Mouse (Mus musculus) testis, adult 2 months (tissue): ENCODE measurements at regions not wholly inside any gene's neighbourhood (a gene's known extent, or its start where the extent isn't known, plus 50 kb on each side); places are given as distances from the start of the nearest gene placed in this dataset.
A peak's percentile ranks its signal among the peaks of the same experiment; 100 is the strongest.

Experiments used
- H3K27ac ChIP-seq: fragments of 200-500 bp; 2 replicates; pipeline ENCODE4 v1.5.1; 2012; ENCODE audit warnings: low read depth, low read length; ENCODE audit not compliant: control insufficient read depth, insufficient read depth
- H3K27me3 ChIP-seq: fragments of 200-500 bp; 2 replicates; pipeline ENCODE4 v1.6.1; 2012; ENCODE audit warnings: mild to moderate bottlenecking, low read length, moderate library complexity; ENCODE audit not compliant: control insufficient read depth, insufficient read depth
- H3K36me3 ChIP-seq: fragments of 200-500 bp; 2 replicates; pipeline ENCODE4 v1.6.1; 2012; ENCODE audit warnings: mild to moderate bottlenecking, low read length; ENCODE audit not compliant: control insufficient read depth, insufficient read depth
- H3K4me1 ChIP-seq: fragments of 200-500 bp; 2 replicates; pipeline ENCODE4 v1.6.1; 2012; ENCODE audit warnings: low read length; ENCODE audit not compliant: control insufficient read depth, insufficient read depth
- H3K4me3 ChIP-seq: fragments of 200-500 bp; 2 replicates; pipeline ENCODE4 v1.5.1; 2012; ENCODE audit warnings: low read depth, mild to moderate bottlenecking, low read length, moderate library complexity, mixed read lengths; ENCODE audit not compliant: control insufficient read depth
- CTCF ChIP-seq: fragments of 200-500 bp; IDR thresholded peaks from 2 replicates; pipeline ENCODE4 v1.5.1; 2012; ENCODE audit warnings: low read depth, mild to moderate bottlenecking, inconsistent platforms, low read length, moderate library complexity; ENCODE audit not compliant: control insufficient read depth, insufficient read depth, insufficient replicate concordance
- POLR2A ChIP-seq: fragments of 200-500 bp; IDR thresholded peaks from 2 replicates; pipeline ENCODE4 v1.6.1; 2012; ENCODE audit warnings: low read depth, mild to moderate bottlenecking, inconsistent platforms, low read length, moderate library complexity; ENCODE audit not compliant: control insufficient read depth

DNA sequence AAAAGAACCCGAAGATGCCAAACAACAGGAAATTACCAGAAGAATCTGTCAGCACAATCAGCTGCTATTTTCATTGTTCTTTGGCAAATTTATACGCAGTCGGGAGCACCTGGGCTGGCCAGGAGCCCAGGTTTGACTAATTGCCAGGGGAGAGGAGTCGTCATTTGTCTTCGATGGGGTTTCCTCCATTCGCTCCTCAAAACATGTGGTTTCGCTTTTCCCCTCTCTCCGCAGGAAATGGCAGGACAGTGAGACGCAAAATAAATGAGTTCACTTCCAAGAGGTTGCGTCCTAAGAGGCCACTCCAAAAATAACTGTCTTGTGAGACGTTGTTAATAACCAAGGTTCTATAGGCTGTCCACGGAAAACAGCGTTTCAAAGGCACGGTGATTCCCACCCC, 1604.2 kb upstream of the Gulo start:
- Histone ChIP-seq H3K36me3 (no peaks in the 10 kb centered on the region), H3K4me1 (peaks cover 5% of the 10 kb centered on the region), H3K4me3 (peak overlapping the region; percentile 36), H3K27ac (no peak overlapping the region), H3K27me3 (no peaks in the 10 kb centered on the region)
- TF ChIP-seq POLR2A: no peak
- TF ChIP-seq CTCF: no peak

DNA sequence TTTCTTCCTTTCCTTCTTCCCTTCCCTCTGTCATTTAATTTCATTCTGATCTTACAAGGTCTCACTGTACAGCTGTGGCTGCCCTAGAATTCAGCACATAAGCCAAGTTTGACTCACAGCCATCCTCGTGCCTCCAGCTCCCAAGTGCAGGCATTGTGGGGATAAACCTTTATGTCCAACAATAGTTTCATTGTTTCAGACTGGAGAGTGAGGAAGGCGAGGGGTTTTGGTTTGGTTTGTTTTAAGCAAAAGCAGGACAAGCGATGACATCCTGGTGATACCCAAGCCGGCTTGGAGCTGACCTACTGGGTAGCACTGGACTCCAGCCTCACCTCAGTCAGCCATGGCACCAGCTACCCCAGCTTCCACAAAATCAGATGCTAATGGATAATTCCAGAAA, 1603.5 kb upstream of the Gulo start:
- H3K36me3 ChIP-seq: no peaks in the 10 kb centered on the region
- no peak overlapping the region for H3K4me3 ChIP-seq
- TF ChIP-seq CTCF: no peak
- no peak for TF ChIP-seq POLR2A
- peaks cover 5% of the 10 kb centered on the region for H3K4me1 ChIP-seq
- no peaks in the 10 kb centered on the region for H3K27me3 ChIP-seq
- H3K27ac ChIP-seq: no peak overlapping the region

DNA sequence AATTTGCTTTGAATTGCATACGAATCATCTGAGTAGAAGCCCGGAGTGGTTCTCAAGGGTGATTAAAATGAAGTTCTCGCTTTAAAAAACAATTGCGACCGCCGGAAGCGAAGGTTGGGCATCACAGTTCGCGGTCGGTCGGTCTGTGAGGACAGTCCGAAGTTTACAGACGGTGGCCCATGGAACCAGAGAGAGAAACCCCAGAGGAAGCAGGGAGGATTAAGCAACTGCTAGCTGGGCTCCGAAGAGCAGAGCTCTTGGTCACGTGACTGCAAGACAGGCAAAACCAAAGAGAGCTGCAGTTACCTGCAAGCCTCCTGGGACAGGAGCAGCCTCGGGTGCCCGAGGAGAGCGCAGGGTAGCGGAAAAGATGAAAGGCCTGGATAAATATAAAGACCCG, 1599.3 kb upstream of the Gulo start:
- Histone ChIP-seq H3K4me3 (peak overlapping the region; percentile 39; the same call in 1 of the 2 replicates), H3K27me3 (no peaks in the 10 kb centered on the region), H3K27ac (no peak overlapping the region), H3K36me3 (no peaks in the 10 kb centered on the region), H3K4me1 (no peaks in the 10 kb centered on the region; the same call in 1 of the 2 replicates)
- TF ChIP-seq CTCF: no peak
- no peak for TF ChIP-seq POLR2A

DNA sequence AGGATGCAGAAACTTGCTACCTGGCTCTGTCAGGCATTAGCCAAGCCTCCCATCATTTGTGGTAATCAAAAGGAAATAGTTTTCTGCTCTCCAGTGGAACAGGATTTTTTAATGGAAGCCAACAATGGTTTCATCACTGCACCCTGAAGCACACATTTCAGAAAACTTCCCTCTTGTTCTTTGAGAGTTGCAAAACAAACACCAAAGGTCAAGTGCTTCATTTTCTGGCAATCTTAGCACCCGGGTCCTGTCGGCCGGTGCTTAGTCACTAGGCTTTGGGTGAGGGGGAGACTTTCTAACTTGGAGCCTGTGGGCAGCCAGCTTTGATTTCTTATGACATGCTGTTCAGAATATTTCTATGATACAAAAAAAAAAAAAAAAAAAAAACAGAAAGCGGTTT, 1594.0 kb upstream of the Gulo start:
- Histone ChIP-seq H3K36me3 (no peaks in the 10 kb centered on the region), H3K27ac (no peak overlapping the region), H3K4me3 (no peak overlapping the region), H3K4me1 (no peaks in the 10 kb centered on the region; the same call in 1 of the 2 replicates), H3K27me3 (no peaks in the 10 kb centered on the region)
- no peak for TF ChIP-seq CTCF
- TF ChIP-seq POLR2A: no peak

DNA sequence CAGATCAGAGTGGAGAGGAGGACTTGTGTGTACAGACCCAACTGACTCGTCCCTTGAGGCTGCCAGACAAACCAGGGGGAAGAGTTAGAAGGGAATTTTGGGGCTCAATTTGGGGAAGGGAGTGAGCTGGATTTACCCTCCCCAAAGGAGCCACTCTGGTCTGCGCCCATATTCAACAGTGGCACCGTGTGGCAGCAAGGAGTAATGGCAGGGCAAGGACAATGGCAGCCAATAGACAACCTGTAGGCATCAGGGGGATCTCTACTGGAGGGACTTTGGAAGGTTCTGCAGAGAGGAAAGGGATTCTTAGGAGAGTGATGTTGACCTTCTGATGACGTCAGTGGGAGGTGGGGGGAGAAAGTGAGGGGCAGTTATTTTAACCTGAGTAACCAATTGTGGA, 1590.7 kb upstream of the Gulo start:
- no peak overlapping the region for H3K4me3 ChIP-seq
- TF ChIP-seq POLR2A (no peak), CTCF (peak; percentile 50; the same call in 1 of the 2 replicates)

DNA sequence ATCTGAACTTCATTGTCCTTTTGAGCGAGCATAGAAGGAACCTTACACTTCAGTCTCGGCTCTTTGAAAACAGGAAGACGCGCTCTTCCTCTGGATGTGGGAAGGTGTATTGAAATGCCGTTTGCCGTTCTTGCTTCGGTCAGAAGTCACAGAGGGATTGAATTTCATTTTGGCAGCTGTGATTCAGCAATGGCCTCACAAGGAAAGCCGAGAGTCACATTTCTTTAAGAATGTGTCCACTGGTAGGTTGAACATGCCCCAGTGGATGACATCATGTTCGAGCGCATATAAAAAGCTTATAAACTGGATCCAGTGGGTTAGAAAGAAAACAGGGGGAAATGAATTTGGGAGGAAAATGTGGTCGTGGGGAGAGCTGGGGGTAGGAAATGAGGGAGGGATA, 1579.6 kb upstream of the Gulo start:
- Histone ChIP-seq H3K27me3 (no peaks in the 10 kb centered on the region), H3K36me3 (no peaks in the 10 kb centered on the region), H3K4me3 (no peak overlapping the region), H3K27ac (no peak overlapping the region), H3K4me1 (no peaks in the 10 kb centered on the region; the same call in 1 of the 2 replicates)
- TF ChIP-seq POLR2A: no peak
- no peak for TF ChIP-seq CTCF

More for the DNA sequence above, 1590.7 kb upstream of the Gulo start:
- Histone ChIP-seq H3K4me1 (no peaks in the 10 kb centered on the region), H3K27ac (no peak overlapping the region), H3K36me3 (no peaks in the 10 kb centered on the region), H3K27me3 (no peaks in the 10 kb centered on the region)

DNA sequence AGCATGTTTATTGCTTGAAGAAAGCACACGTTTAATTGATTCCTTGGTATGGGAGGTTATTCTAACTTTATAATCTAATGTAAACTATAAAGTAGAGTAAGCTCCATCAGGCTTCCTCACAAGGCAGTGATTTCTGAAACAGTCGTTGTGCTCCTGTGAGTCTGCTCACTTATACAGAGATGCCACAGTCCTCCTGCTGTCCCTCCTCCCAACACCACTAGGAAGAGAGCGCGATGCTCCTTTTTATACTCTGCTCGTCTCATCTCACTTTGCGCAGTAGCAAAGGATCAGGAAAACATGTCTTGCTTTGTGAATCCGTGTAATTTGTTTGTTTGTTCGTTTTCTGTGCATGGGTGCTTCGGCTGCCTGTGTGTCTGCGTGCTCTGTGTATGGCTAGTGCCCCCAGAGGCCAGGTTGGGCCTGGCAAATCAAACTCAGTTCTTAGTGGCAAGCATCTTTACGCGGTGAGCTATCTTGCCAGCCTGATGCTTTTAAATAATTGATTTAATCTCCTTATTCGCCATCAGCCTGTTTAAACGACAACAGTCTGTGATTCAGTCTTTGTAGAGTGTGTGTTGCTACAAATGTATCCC, 1575.5 kb upstream of the Gulo start:
- peak; percentile 22; the same call in 1 of the 2 replicates for TF ChIP-seq CTCF
- TF ChIP-seq POLR2A: no peak
- Histone ChIP-seq H3K4me3 (no peak overlapping the region), H3K36me3 (no peaks in the 10 kb centered on the region), H3K4me1 (no peaks in the 10 kb centered on the region; the same call in 1 of the 2 replicates), H3K27ac (no peak overlapping the region), H3K27me3 (no peaks in the 10 kb centered on the region)
